In the genomic region with DNA sequence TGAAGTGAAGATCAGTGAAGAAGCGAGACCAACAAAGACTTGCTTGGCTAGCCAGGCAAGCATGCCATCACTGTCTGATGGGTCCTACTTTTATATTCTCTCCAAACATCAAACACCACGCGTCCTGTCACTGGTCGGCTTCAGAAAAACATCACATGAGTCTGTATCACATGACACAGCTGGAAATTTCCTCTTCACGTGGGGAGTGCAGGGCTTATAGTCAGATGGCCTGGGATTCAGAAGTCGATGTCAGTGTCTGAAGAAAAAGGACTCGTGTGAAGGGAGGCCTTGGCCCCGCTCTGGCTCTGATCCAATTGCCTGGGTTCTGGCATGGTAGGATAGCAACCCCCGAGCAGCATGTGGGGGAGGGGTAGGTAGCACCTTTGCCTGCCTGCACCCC, we compare ENCODE assay signal across 19 mouse cellular contexts.
"Had no signal": no experiment of that assay in that cellular context is flagged by ENCODE, and none has a peak within 500 bp of the region (broad histone marks: within the 10 kb centered on the region; RNA-seq: fewer than 3 reads in every experiment).

No protein-coding gene starts in this region.

- H3K9ac ChIP-seq: limb, embryonic 12.5 days; limb, embryonic 15.5 days; liver, embryonic 15.5 days; midbrain, embryonic 13.5 days; neural tube, embryonic 12.5 days; neural tube, embryonic 15.5 days had no signal

- H3K9me3 ChIP-seq: limb, embryonic 12.5 days; limb, embryonic 15.5 days; liver, embryonic 15.5 days; midbrain, embryonic 13.5 days; neural tube, embryonic 12.5 days; neural tube, embryonic 15.5 days had no signal

- H3K4me2 ChIP-seq: limb, embryonic 12.5 days; limb, embryonic 15.5 days; liver, embryonic 11.5 days; liver, embryonic 15.5 days; midbrain, embryonic 13.5 days; neural tube, embryonic 12.5 days; neural tube, embryonic 15.5 days had no signal

- ATAC-seq: intestine, postnatal 0 days; midbrain, embryonic 13.5 days had no signal

- H3K27me3 ChIP-seq: liver, embryonic 15.5 days; midbrain, embryonic 13.5 days; neural tube, embryonic 12.5 days; neural tube, embryonic 15.5 days had no signal

- H3K27ac ChIP-seq: kidney, postnatal 0 days; layer of hippocampus, adult 2 months; limb, embryonic 12.5 days; limb, embryonic 15.5 days; liver, embryonic 15.5 days; midbrain, embryonic 13.5 days; neural tube, embryonic 12.5 days; neural tube, embryonic 15.5 days had no signal

- H3K36me3 ChIP-seq: limb, embryonic 12.5 days; limb, embryonic 15.5 days; liver, embryonic 15.5 days; midbrain, embryonic 13.5 days; neural tube, embryonic 12.5 days; neural tube, embryonic 15.5 days had no signal

- H3K4me3 ChIP-seq: layer of hippocampus, adult 2 months; limb, embryonic 12.5 days; limb, embryonic 15.5 days; liver, embryonic 15.5 days; midbrain, embryonic 13.5 days; neural tube, embryonic 12.5 days; neural tube, embryonic 15.5 days had no signal

- DNase-seq: kidney, adult 2 months; kidney, postnatal 25 days; layer of hippocampus, adult 9-11 months; lung, adult 2 months; lung, postnatal 14 days; lung, postnatal 4 days; retina, postnatal 1 day; right cerebral cortex, postnatal 4 days; thymus, adult 18-20 months had no signal

- H3K4me1 ChIP-seq: liver, embryonic 15.5 days; midbrain, embryonic 13.5 days; neural tube, embryonic 12.5 days had no signal
